Mouse (Mus musculus): ENCODE results near the gene Gm20604.

The Gm20604 gene

DNA sequence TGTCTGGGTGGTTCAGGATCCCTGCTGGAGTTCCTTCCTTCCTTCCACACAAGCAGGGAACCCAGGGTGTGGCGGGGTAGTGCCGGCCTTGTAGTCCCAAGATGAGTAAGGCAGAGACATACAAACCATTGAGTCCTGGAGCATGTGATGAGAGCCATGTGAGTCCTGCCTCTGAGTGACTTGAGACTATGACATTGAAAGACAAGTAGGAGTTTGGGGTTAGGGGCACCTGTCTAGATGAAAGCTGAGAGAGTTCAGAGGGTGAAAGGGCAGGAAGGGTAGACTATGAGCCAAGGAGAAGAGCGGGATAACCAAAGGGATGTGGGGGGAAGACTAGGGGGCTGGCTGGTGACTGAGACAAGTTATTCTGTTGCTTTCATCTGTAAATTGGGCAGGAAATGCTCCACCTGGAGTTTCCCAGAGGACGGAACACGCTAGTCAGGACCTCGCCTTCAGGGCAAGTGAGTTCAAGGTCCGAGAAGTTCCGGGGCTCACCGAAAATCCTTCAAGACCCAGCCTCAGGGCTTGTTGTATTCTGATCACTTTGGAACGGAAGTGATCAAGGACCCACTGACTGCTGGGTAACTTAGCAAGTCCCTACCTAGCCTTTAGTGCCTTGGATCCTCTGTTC is 51.5 kb downstream of the Gm20604 start:
- in situ Hi-C loops (cut with MboI): no loop called here

DNA sequence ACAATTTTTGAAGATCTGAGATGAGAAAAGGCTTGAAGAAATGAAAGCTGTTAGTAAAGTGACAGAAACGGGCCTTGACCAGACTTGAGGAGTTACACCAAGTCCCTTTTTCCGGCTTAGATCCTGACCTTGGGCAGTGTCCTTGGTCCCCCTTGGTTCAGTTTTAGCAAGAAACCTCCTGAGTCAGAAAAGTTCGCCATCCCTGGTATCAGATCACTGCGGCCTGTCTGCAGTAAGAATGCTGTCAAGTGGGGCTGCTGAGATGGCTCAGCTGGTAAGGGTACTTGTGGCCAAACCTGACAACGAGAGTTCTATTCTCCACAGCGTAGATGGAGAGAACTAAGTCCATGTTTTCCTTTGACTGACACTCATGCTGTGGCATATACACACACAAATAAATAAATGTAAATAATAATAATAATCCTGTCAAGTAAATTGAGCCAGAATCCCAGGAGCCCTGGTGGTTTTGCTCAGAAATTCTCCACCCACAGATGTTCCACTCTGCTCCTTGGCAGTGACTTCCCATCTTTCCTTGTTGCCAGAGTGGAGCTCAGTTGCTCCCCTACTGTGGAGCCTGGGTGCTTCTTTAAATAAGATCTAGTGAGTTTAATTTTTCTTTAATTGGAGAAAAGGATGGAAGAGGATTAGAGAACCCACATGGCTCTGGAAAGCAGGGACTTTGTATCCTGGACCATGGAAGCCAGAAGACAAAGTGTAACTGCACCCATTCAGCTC is 52.4 kb downstream of the Gm20604 start:
- in situ Hi-C loops (cut with MboI): no loop called here

DNA sequence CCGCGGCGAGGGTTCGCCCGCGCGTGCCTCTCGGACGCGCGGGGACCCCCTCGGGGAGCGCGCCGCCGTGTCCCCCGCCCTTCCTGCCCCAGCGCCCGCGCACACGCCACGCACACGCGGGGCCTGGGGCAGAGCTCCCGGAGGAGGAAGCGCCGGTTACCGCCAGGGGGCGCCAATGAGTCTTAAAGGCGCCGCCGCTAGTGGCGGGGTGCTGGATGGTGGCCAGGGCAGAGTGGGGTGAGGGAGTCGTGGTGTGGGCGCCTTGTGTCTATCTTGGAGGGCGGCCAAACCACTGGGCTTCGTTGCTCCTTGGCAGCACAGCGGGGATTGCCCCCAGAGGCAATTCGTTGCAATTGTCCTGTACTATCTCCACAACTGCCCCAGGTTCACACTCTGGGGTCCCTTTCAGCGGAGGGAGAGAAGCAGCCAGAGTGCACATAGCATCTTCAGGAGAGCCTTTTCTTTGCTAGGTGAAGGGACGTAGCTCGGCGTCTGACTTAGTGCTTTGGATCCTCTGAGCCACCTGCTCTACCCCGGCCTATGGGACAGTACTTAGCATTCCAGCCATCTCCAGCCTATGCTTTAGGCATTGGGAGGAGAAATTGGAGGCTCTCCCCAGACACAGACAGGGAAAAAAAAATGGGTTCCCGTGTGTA is 53.1 kb downstream of the Gm20604 start:
- in situ Hi-C loops (cut with MboI): no loop called here

DNA sequence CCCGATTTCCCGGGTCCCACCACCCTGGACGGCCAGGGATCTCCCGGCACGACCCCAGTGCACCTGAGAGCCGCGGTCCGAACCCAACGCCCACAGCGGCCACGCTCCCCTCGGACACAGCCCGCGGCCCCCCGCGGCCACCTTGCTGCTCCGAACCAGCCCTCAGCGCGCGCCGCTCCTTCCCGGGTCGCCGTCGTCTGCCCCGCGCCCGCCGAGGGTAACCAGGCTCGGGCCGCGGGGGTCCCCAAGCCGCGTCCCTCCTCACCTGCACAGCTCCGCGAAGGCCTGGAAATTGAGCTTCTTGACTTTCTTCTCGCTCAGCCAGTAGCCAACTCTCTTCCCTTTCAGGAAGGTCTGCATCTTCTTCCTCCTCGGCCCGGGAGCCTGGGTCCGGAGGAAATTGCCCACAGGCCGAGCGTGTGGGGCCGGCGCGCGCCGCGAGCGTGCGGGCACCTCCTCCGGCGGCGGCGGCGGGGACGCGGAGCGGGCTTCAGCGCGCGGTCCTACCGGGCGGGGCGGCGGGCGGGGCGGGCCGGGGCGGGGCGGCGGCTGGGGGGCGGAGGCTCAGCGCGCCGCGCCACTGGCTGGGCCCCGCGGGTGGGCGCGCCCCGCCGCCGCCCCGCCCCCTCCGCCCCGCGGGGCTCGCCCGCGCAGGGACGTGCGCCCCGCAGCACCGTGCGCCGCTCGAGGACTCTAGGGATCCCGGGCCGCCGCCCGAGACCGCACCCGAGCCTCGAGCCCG is 53.8 kb downstream of the Gm20604 start, which contains the start of gene Itpk1:
Gene Itpk1, minus strand, starts transcription at position 474 of the 742 bp plus-strand sequence.
- in situ Hi-C loops (cut with MboI): no loop called here

DNA sequence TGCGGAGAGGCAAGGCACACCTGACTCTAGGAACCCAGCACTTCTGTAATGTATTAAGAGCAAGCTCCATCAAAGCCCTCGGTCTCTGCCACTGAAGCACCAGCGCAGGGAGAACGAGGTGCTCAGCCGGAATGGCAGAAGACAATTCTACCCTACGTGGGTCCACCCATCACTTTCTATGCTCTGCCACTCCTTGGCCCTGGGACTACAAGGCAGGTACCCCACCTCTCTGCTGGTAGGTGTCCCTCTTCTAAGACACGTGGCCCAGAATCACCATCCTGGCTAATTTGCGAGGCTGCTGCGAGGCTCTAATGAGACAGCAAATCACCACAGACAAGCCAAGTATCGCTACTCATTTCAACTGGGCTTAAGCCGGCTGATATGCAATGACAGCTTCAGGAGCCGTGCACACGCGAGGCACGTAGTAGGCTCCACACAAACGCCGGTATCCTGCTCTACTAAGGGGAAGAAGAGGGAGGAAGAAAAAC is 54.5 kb downstream of the Gm20604 start:
- in situ Hi-C loops (cut with MboI): no loop called here

DNA sequence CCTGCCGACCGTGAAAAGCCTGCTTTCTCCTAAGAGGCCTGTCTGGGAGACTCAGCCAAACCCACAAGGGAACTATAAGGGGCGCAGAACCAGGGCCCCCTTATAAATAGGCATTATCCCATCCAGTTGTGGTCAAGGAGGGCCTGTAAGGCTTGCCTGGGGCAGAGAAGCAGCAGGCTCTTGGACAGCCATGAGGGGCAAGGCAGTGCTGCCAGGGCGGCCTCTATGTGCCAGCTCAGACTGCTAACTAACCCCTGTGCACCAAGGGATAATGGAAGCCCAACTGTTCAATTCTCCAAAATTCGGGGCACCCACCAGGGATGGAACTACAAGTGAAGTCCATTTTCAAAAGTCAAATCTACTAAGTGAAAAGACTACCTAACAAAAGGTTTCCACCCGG is 55.0 kb downstream of the Gm20604 start:
- in situ Hi-C loops (cut with MboI): no loop called here

DNA sequence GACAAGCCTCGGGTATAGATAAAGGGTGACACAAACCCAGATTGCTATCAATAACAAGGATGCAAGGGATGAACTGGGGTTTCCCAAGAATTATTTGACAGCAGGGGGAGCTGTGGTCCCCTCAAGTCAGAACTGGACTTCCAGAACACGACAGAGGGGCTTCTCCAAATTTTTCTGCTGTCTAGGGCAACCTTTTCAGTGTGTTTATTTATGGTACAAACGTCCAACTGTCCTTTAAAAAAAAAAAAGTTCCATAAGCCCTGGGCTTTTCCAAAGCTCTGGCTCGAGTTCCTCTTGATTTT is 55.4 kb downstream of the Gm20604 start:
- in situ Hi-C loops (cut with MboI): no loop called here

DNA sequence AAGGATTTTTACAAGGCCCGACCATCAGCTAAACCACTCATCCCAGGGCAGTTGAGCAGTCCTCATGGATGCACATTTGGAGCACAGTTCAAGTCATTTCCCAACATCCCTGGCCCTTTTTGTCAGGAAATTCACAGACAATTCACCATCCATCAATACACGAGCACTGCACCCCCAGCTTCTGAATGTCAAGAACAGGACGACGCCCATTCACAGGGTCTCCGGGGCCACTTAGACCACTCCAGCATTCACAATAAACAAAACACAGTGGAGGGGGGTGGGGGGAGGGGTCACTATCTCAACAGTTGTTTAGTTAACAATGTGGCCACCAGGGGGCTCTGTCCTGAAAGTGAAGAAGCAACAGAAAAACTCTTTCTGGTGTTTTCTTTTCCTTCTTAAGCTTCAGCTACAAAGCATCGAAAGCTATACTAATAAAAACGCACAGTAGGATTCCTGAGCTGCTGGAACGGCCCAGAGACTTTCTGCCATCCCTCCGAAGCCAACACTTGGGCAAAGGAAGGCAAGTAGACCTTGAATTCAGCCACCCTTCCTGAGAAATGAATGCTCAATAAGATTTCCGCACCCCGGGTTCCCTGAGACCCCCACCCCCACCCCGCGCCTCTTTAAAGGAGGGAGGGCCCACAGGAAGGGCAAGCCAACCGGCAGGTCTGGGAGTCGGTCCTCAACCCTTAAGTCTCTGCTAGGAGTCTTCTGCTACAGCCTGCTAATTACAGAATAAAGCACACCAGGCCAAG is 55.9 kb downstream of the Gm20604 start:
- in situ Hi-C loops (cut with MboI): no loop called here

DNA sequence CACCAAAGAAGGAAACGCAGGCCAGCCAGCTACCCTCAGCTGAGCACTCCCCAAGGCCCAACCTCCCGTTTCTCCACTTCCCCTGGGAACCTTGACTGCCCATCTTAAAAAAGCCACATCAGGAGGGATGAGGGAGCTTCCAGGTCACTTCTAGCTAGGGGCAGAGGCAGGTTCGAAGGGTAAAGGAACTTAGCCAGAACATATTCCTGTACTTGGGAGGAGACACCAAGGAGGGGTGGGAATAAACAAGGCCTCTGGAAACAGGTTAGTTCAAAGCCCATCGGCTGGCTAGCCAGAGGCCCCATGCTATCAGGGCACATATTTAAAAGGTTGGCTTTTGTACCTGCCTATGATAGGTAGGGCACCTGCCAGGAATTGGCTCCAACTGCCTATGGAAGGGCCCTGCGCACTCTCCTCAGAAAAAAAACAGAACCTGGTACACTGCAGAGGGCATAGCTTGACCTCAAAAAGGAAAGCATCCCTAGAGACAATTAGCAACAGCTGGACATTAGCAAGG is 56.7 kb downstream of the Gm20604 start:
- in situ Hi-C loops (cut with MboI): no loop called here

DNA sequence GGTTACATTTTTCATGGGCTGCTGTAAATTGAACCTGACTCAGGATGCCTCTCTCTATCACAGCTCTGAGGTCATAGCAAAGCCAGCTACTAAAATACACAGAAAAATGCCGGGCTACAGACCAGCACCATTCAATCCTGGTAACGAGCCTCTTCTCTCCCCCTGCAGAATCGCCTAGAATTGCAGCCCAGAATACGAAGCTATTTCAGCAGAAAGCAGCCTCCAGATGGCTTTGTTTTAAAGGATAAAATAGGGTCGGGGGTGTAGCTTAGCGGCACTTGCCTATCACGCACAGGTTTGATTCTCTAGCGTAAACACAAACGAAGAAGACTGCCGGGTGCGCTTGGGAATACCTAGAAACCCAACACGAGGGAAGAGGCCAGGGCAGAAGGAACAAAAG is 58.0 kb downstream of the Gm20604 start:
- in situ Hi-C loops (cut with MboI): no loop called here

DNA sequence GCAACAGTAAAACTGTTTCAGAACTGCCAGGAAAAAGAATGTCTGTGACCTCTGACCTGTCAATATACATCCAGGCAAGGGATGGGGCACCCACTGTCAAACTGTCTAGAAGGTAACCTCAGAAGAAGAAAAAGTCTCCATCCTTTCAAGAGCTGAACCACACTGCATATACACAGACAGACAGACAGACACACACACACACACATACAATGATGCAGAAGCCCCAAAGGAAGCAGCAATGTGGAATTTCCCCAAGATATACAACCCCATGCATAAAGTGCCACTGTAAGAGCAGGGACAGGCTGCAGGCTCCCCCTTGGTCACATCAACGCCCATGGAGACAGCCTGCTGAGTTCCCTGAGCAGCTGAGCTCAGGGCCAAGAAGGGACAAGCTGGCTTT is 59.3 kb downstream of the Gm20604 start:
- in situ Hi-C loops (cut with MboI): no loop called here

DNA sequence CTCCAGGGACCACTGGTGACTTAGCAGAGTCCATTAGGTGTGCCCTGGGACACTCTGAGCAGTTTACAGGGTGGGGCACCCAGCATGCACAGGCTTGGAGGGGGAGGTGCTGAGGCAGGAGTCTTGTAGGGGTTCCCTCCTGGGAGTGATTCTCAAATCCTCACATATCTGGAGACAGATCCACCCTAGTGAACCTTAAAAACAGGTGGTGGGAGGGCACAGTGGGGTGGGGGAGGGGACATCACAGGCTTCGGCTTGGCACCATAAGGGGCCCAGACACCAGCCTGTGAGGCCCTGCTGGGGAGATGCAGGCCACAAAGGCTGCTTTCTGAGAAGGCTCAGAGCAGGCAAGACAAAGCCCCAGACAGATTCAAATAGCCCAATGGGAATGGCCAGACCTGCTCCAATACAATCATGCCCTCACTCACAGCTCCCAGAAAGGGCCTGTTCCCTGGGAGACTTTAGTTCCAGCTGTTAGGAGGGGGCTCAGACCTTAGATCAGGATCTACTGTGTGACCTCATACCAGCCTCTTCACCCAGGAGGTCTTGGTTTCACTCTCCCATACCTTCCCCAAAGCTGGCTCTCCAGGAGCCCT is 60.3 kb downstream of the Gm20604 start:
- in situ Hi-C loops (cut with MboI): no loop called here

DNA sequence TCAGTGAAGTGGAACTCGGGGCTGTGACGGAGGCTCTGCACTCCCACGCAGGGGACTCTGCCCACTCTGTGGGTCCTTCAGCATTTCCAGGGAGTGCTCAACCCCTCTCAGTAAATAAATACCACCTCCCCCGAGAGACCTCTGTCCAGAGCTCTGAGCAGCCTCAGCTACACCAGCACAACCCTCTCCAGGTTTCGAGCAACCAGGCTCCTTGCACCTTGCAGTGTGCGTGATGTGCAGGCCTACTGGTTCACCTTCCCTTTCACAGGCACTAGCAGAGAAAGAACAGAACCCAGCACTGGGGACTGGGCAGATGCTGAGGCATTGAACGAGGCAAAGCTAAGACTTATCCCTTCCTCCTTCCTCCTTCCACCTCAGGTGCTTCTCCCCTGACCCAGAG is 61.1 kb downstream of the Gm20604 start:
- in situ Hi-C loops (cut with MboI): no loop called here

DNA sequence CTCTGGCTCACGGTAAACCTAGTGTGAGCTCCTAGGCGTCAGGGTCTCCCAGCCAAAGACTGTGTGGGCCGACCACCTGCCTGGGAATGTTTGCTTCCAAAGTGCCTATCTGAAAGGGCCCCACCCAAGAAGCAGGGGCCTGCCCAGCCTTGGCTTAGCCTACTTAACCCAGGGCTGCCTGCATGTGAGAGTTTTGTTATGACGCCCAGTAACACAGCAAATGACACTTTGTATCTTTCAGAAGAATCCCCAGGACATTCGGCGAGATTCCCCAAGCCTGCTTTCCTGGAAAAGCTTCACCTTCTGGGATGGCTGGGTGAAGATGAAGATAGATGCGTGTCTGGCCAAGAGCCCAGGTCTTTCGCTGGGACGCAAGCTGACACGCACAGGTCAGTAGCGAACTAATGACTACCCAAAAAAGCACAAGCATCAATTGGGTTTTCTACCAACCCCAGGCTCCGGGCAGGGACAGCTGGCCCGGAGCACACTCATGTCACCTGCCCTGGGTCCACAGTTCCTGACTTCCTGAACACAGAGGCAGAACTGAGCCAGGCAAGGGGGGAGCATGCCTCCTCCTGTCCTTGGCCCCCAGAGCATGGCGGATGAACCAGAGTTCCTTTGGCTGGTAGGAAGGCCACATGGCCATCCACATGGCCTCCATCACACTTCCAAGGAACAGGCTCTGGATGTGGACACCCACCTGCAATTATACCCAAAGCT is 61.7 kb downstream of the Gm20604 start:
- in situ Hi-C loops (cut with MboI): no loop called here

DNA sequence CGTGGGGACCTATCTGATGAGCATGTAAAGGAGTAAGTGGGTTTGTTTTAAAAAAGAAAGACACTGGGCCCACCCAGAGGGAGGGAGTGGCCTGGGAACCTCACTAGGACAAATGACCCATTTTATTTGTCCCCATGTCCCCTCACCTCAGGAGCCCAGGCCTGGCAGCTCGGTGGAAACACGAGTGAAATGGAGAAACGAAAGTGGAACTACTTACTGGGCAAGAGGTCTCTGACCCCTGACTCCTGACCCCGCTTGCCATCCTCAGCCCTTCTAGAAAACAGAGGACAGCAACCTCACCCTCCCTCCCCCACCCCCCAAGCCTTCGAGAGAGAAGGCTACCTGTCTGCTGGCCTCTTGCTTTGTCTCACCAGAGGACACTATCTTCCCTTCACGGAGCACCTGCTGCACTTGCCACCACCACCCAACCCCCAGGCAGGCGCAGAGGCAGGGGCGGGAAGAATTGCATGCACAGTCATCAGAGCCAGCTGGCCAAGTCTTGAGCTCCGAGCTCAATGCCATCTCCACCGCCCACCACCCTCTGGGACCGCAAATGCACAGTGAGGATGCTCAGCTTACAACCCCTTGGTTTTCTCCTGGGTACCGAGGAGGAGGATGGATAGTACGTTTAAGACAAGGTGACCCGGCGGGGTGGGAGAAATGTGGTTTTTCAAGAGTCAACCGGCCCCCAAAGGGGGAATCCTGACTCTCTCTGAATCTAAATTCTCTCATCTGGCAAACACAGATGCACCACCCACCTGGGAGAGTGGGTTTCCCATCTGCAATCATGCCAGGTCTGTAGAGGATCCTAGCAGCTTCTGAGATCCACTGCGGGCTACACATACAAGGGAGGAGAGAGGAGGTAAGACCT is 62.9 kb downstream of the Gm20604 start:
- in situ Hi-C loops (cut with MboI): no loop called here

DNA sequence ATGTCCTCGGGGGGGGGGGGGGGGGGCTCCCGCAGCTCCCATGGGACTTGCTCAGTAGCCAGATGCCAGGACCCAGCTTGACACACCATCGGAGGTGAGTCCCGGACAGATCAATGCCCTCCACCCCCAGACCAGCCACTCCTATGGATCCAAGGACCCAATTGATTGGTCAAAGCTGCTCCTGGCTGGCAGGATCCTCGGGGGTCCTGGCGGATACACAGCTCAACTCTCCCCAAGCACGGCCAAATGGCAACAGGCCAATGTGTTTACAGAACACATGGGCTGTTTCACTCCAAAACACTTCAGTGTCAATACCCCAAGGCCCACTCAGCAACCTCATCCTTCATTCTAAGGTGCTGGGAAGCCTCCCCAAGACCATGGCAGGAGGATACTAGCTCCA is 66.7 kb downstream of the Gm20604 start:
- in situ Hi-C loops (cut with MboI): no loop called here

Data from mature B cell (primary cell).